In the genomic region with DNA sequence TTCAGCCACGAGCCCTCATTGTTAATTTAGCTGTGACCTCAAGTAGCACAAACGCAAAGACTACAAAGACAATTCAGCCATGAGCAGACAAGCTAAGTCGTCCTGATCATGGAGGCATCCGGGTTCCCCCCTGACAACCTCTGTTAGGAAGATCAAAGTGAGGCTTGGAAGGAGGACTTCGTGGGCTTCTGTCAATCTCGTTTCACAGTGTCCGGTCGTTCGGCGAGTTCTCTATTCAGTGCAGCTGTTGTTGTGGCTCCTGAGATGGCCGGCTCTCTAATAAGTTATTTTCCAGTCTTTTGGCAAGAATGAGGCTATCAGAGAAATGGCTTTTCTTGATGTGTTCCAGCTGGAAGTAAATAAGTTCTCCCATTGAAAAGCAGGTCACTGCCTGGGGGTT, we compare ENCODE assay signal across 13 mouse cellular contexts.
DNase-seq lines count a peak whose midpoint lies in the region; ATAC-seq lines count a peak whose summit lies in the region.
"Had no signal": no experiment of that assay in that cellular context is flagged by ENCODE, and none has a peak within 500 bp of the region (broad histone marks: within the 10 kb centered on the region; RNA-seq: fewer than 3 reads in every experiment).

No protein-coding gene starts in this region.

- H3K4me3 ChIP-seq in hindbrain, embryonic 10.5 days: no peak overlapping the region
- H3K4me3 ChIP-seq in hindbrain, embryonic 12.5 days: no peak overlapping the region
- H3K4me3 ChIP-seq in kidney, embryonic 16.5 days (ENCODE audit: low read length): no peak overlapping the region
- H3K4me3 ChIP-seq in midbrain, embryonic 11.5 days (ENCODE audit: low read depth, low read length): no peak overlapping the region
- H3K4me3 ChIP-seq: erythroblast, embryonic 14.5 days had no signal

- H3K4me1 ChIP-seq in hindbrain, embryonic 10.5 days (replicated peaks): peaks cover 35% of the 10 kb centered on the region
- peaks cover 13% of the 10 kb centered on the region for H3K4me1 ChIP-seq in hindbrain, embryonic 12.5 days
- H3K4me1 ChIP-seq in kidney, embryonic 16.5 days (ENCODE audit: insufficient read depth, low read length): peaks cover 38% of the 10 kb centered on the region
- H3K4me1 ChIP-seq in midbrain, embryonic 11.5 days (ENCODE audit: control insufficient read depth, insufficient read depth, low read length): peaks cover 24% of the 10 kb centered on the region

- WGBS in hindbrain, embryonic 10.5 days: 13% methylated on average over 11 of the region's 11 CpGs
- 9% methylated on average over 11 of the region's 11 CpGs for WGBS in hindbrain, embryonic 12.5 days
- 14% methylated on average over 11 of the region's 11 CpGs for WGBS in kidney, embryonic 16.5 days
- WGBS in midbrain, embryonic 11.5 days: 5% methylated on average over 11 of the region's 11 CpGs

- no peak for ATAC-seq in hindbrain, embryonic 12.5 days (ENCODE audit: low FRiP score)
- no peak for ATAC-seq in kidney, embryonic 16.5 days (ENCODE audit: low FRiP score, low TSS enrichment)
- ATAC-seq in midbrain, embryonic 11.5 days (ENCODE audit: low FRiP score): peak; percentile 72

- no peak overlapping the region for H3K4me2 ChIP-seq in hindbrain, embryonic 12.5 days (replicated peaks)
- no peak overlapping the region for H3K4me2 ChIP-seq in kidney, embryonic 16.5 days (replicated peaks; ENCODE audit: low read depth, low read length)
- H3K4me2 ChIP-seq in midbrain, embryonic 11.5 days: peak overlapping the region; percentile 9; the same call in 1 of the 2 replicates

- no peaks in the 10 kb centered on the region for H3K36me3 ChIP-seq in hindbrain, embryonic 10.5 days
- no peaks in the 10 kb centered on the region for H3K36me3 ChIP-seq in hindbrain, embryonic 12.5 days
- H3K36me3 ChIP-seq in kidney, embryonic 16.5 days (ENCODE audit: insufficient read depth, low read length): no peaks in the 10 kb centered on the region
- no peaks in the 10 kb centered on the region for H3K36me3 ChIP-seq in midbrain, embryonic 11.5 days (ENCODE audit: control insufficient read depth, insufficient read depth, low read length)

- H3K27me3 ChIP-seq in hindbrain, embryonic 10.5 days (ENCODE audit: insufficient read depth, poor library complexity, severe bottlenecking): no peaks in the 10 kb centered on the region
- H3K27me3 ChIP-seq in hindbrain, embryonic 12.5 days: no peaks in the 10 kb centered on the region
- H3K27me3 ChIP-seq in kidney, embryonic 16.5 days (ENCODE audit: insufficient read depth, low read length): no peaks in the 10 kb centered on the region
- no peaks in the 10 kb centered on the region; the same call in 1 of the 2 replicates for H3K27me3 ChIP-seq in midbrain, embryonic 11.5 days (ENCODE audit: control insufficient read depth, insufficient read depth, low read length)

- H3K9me3 ChIP-seq in hindbrain, embryonic 10.5 days: no peaks in the 10 kb centered on the region
- H3K9me3 ChIP-seq in hindbrain, embryonic 12.5 days (replicated peaks): no peaks in the 10 kb centered on the region
- no peaks in the 10 kb centered on the region for H3K9me3 ChIP-seq in kidney, embryonic 16.5 days (ENCODE audit: low read length)
- H3K9me3 ChIP-seq in midbrain, embryonic 11.5 days (ENCODE audit: control insufficient read depth, low read length): no peaks in the 10 kb centered on the region

- H3K27ac ChIP-seq in hindbrain, embryonic 10.5 days: no peak overlapping the region
- no peak overlapping the region for H3K27ac ChIP-seq in hindbrain, embryonic 12.5 days
- peak overlapping the region; percentile 28 for H3K27ac ChIP-seq in kidney, embryonic 16.5 days (ENCODE audit: low read length)
- H3K27ac ChIP-seq in midbrain, embryonic 11.5 days (ENCODE audit: low read depth, low read length): no peak overlapping the region; the same call in 1 of the 2 replicates

- DNase-seq in hindbrain, embryonic 10.5 days (ENCODE audit: low spot score): peak; percentile 19
- DNase-seq in embryo, embryonic 10.5 days (ENCODE audit: low spot score): peak; percentile 70
- peak; percentile 88 for DNase-seq in midbrain, embryonic 11.5 days (ENCODE audit: low spot score, missing footprints)
- DNase-seq in gastrocnemius, postnatal 4 days (ENCODE audit: low spot score in 2 of 2): no peak
- DNase-seq in heart, postnatal 14 days: no peak
- no peak for DNase-seq in heart, adult 8-10 months (ENCODE audit: low spot score)
- DNase-seq: adrenal gland, postnatal 10 days; cerebellum, adult 2 months; gastrocnemius, postnatal 36 days; heart, postnatal 36 days had no signal

- H3K9ac ChIP-seq in hindbrain, embryonic 12.5 days: no peak overlapping the region
- H3K9ac ChIP-seq in kidney, embryonic 16.5 days (replicated peaks; ENCODE audit: low read length): no peak overlapping the region
- no peak overlapping the region for H3K9ac ChIP-seq in midbrain, embryonic 11.5 days (ENCODE audit: low read length)

- intact Hi-C loops in heart, postnatal 14 days (cut with DNase I): no loop called here

Comparison
In these comparisons a context has a peak if more than half of its experiments do, and no peak if none do; other contexts are left out.
1. DNase-seq: peak in hindbrain, embryonic 10.5 days (single experiment), embryo, embryonic 10.5 days (single experiment) and midbrain, embryonic 11.5 days (single experiment); none in gastrocnemius, postnatal 4 days (0 of 2), heart, postnatal 14 days (0 of 2) and heart, adult 8-10 months (single experiment).